Mouse (Mus musculus): ENCODE data around the gene Plxdc1. TPM values are rescaled to one million over a fixed set of nuclear protein-coding genes. Genes with fewer than 3 reads are reported as not detected.
A peak's percentile ranks its signal among the peaks of the same experiment; 100 is the strongest.

Gene Plxdc1
- polyA plus RNA-seq, 1 experiment from 2014 or later, result 2.8 TPM

GRCm38 (mm10) chr11:98019883-98020610 lies 33.8 kb upstream of the Plxdc1 start:
- peak overlapping the region; percentile 21 for H3K4me3 ChIP-seq (ENCODE audit: low read length)
- no peaks in the 10 kb centered on the region for H3K27me3 ChIP-seq (replicated peaks; ENCODE audit: control insufficient read depth, insufficient read depth, low read length)
- 18% methylated on average over 8 of the region's 8 CpGs for WGBS
- H3K36me3 ChIP-seq (ENCODE audit: control insufficient read depth, insufficient read depth, low read length), result peaks cover 23% of the 10 kb centered on the region
- H3K27ac ChIP-seq (ENCODE audit: low read depth, low read length), result peak overlapping the region; percentile 59
- peak overlapping the region; percentile 90 for H3K4me2 ChIP-seq (ENCODE audit: low read length)
- H3K9me3 ChIP-seq (ENCODE audit: control insufficient read depth, low read length), result no peaks in the 10 kb centered on the region
- ATAC-seq, result no peak
- peak overlapping the region; percentile 55 for H3K9ac ChIP-seq (ENCODE audit: low read depth, low read length)
- peaks cover 37% of the 10 kb centered on the region for H3K4me1 ChIP-seq (ENCODE audit: control insufficient read depth, insufficient read depth, low read depth, low read length)

- peak overlapping the region; percentile 7; the same call in 1 of the 2 replicates for H3K4me2 ChIP-seq (ENCODE audit: low read length)
- H3K4me1 ChIP-seq (ENCODE audit: control insufficient read depth, insufficient read depth, low read depth, low read length), result peaks cover 37% of the 10 kb centered on the region
- ATAC-seq, result no peak
- no peak overlapping the region for H3K4me3 ChIP-seq (ENCODE audit: low read length)
- no peaks in the 10 kb centered on the region for H3K27me3 ChIP-seq (replicated peaks; ENCODE audit: control insufficient read depth, insufficient read depth, low read length)
- WGBS, result 27% methylated on average over 10 of the region's 10 CpGs
- H3K9ac ChIP-seq (ENCODE audit: low read depth, low read length), result peak overlapping the region; percentile 55
- H3K9me3 ChIP-seq (ENCODE audit: control insufficient read depth, low read length), result no peaks in the 10 kb centered on the region
- H3K27ac ChIP-seq (ENCODE audit: low read depth, low read length), result no peak overlapping the region
- H3K36me3 ChIP-seq (ENCODE audit: control insufficient read depth, insufficient read depth, low read length), result peaks cover 29% of the 10 kb centered on the region
Observed at GRCm38 (mm10) chr11:98018858-98019641, 32.8 kb upstream of the Plxdc1 start.

- no peak for ATAC-seq
- peaks cover 34% of the 10 kb centered on the region for H3K4me1 ChIP-seq (ENCODE audit: control insufficient read depth, insufficient read depth, low read depth, low read length)
- H3K9me3 ChIP-seq (ENCODE audit: control insufficient read depth, low read length), result no peaks in the 10 kb centered on the region
- WGBS, result 68% methylated on average over 6 of the region's 6 CpGs
- no peak overlapping the region for H3K4me3 ChIP-seq (ENCODE audit: low read length)
- H3K4me2 ChIP-seq (ENCODE audit: low read length), result no peak overlapping the region
- no peak overlapping the region for H3K27ac ChIP-seq (ENCODE audit: low read depth, low read length)
- peaks cover 33% of the 10 kb centered on the region for H3K36me3 ChIP-seq (ENCODE audit: control insufficient read depth, insufficient read depth, low read length)
- no peaks in the 10 kb centered on the region for H3K27me3 ChIP-seq (replicated peaks; ENCODE audit: control insufficient read depth, insufficient read depth, low read length)
- H3K9ac ChIP-seq (ENCODE audit: low read depth, low read length), result no peak overlapping the region
Observed at GRCm38 (mm10) chr11:98018222-98018621, 32.0 kb upstream of the Plxdc1 start.

GRCm38 (mm10) chr11:98016824-98017223 lies 30.6 kb upstream of the Plxdc1 start:
- H3K36me3 ChIP-seq (ENCODE audit: control insufficient read depth, insufficient read depth, low read length), result peaks cover 35% of the 10 kb centered on the region
- no peaks in the 10 kb centered on the region for H3K9me3 ChIP-seq (ENCODE audit: control insufficient read depth, low read length)
- no peak overlapping the region for H3K4me2 ChIP-seq (ENCODE audit: low read length)
- no peak overlapping the region for H3K4me3 ChIP-seq (ENCODE audit: low read length)
- 78% methylated on average over 4 of the region's 4 CpGs for WGBS
- no peaks in the 10 kb centered on the region for H3K27me3 ChIP-seq (replicated peaks; ENCODE audit: control insufficient read depth, insufficient read depth, low read length)
- H3K27ac ChIP-seq (ENCODE audit: low read depth, low read length), result no peak overlapping the region
- H3K9ac ChIP-seq (ENCODE audit: low read depth, low read length), result no peak overlapping the region
- ATAC-seq, result no peak
- H3K4me1 ChIP-seq (ENCODE audit: control insufficient read depth, insufficient read depth, low read depth, low read length), result peaks cover 30% of the 10 kb centered on the region

GRCm38 (mm10) chr11:98016177-98016576 lies 29.9 kb upstream of the Plxdc1 start:
- Histone ChIP-seq H3K4me2 (ENCODE audit: low read length) (no peak overlapping the region), H3K27ac (ENCODE audit: low read depth, low read length) (no peak overlapping the region), H3K9ac (ENCODE audit: low read depth, low read length) (no peak overlapping the region), H3K27me3 (replicated peaks; ENCODE audit: control insufficient read depth, insufficient read depth, low read length) (no peaks in the 10 kb centered on the region), H3K9me3 (ENCODE audit: control insufficient read depth, low read length) (no peaks in the 10 kb centered on the region), H3K4me1 (ENCODE audit: control insufficient read depth, insufficient read depth, low read depth, low read length) (peaks cover 26% of the 10 kb centered on the region), H3K36me3 (ENCODE audit: control insufficient read depth, insufficient read depth, low read length) (peaks cover 37% of the 10 kb centered on the region), H3K4me3 (ENCODE audit: low read length) (no peak overlapping the region)
- no peak for ATAC-seq
- WGBS, result 93% methylated on average over 5 of the region's 5 CpGs

- 85% methylated on average over 10 of the region's 10 CpGs for WGBS
- H3K27me3 ChIP-seq (replicated peaks; ENCODE audit: control insufficient read depth, insufficient read depth, low read length), result no peaks in the 10 kb centered on the region
- no peak overlapping the region for H3K4me3 ChIP-seq (ENCODE audit: low read length)
- no peak overlapping the region for H3K9ac ChIP-seq (ENCODE audit: low read depth, low read length)
- H3K36me3 ChIP-seq (ENCODE audit: control insufficient read depth, insufficient read depth, low read length), result peaks cover 57% of the 10 kb centered on the region
- no peak overlapping the region for H3K4me2 ChIP-seq (ENCODE audit: low read length)
- no peaks in the 10 kb centered on the region for H3K9me3 ChIP-seq (ENCODE audit: control insufficient read depth, low read length)
- ATAC-seq, result no peak
- H3K27ac ChIP-seq (ENCODE audit: low read depth, low read length), result no peak overlapping the region
- H3K4me1 ChIP-seq (ENCODE audit: control insufficient read depth, insufficient read depth, low read depth, low read length), result no peaks in the 10 kb centered on the region
Observed at GRCm38 (mm10) chr11:98012831-98013230, 26.6 kb upstream of the Plxdc1 start.

GRCm38 (mm10) chr11:98011716-98012115 lies 25.5 kb upstream of the Plxdc1 start:
- no peak overlapping the region for H3K4me3 ChIP-seq (ENCODE audit: low read length)
- no peak overlapping the region for H3K4me2 ChIP-seq (ENCODE audit: low read length)
- H3K9me3 ChIP-seq (ENCODE audit: control insufficient read depth, low read length), result no peaks in the 10 kb centered on the region
- H3K27me3 ChIP-seq (replicated peaks; ENCODE audit: control insufficient read depth, insufficient read depth, low read length), result no peaks in the 10 kb centered on the region
- H3K36me3 ChIP-seq (ENCODE audit: control insufficient read depth, insufficient read depth, low read length), result peaks cover 50% of the 10 kb centered on the region
- no peaks in the 10 kb centered on the region for H3K4me1 ChIP-seq (ENCODE audit: control insufficient read depth, insufficient read depth, low read depth, low read length)
- WGBS, result 68% methylated on average over 9 of the region's 9 CpGs
- H3K9ac ChIP-seq (ENCODE audit: low read depth, low read length), result no peak overlapping the region
- no peak overlapping the region for H3K27ac ChIP-seq (ENCODE audit: low read depth, low read length)
- no peak for ATAC-seq

- 80% methylated on average over 11 of the region's 11 CpGs for WGBS
- ATAC-seq, result no peak
Observed at GRCm38 (mm10) chr11:98008087-98008486, 21.8 kb upstream of the Plxdc1 start.

GRCm38 (mm10) chr11:98005686-98006085 lies 19.4 kb upstream of the Plxdc1 start:
- Histone ChIP-seq H3K27ac (ENCODE audit: low read depth, low read length) (no peak overlapping the region), H3K4me1 (ENCODE audit: control insufficient read depth, insufficient read depth, low read depth, low read length) (peaks cover 3% of the 10 kb centered on the region), H3K36me3 (ENCODE audit: control insufficient read depth, insufficient read depth, low read length) (peaks cover 39% of the 10 kb centered on the region), H3K9me3 (ENCODE audit: control insufficient read depth, low read length) (no peaks in the 10 kb centered on the region), H3K4me3 (ENCODE audit: low read length) (no peak overlapping the region), H3K9ac (ENCODE audit: low read depth, low read length) (no peak overlapping the region), H3K27me3 (replicated peaks; ENCODE audit: control insufficient read depth, insufficient read depth, low read length) (no peaks in the 10 kb centered on the region), H3K4me2 (ENCODE audit: low read length) (no peak overlapping the region)
- no peak for ATAC-seq
- WGBS, result 87% methylated on average over 10 of the region's 10 CpGs

More at GRCm38 (mm10) chr11:98008087-98008486, 21.8 kb upstream of the Plxdc1 start:
- Histone ChIP-seq H3K36me3 (ENCODE audit: control insufficient read depth, insufficient read depth, low read length) (peaks cover 46% of the 10 kb centered on the region), H3K4me2 (ENCODE audit: low read length) (no peak overlapping the region), H3K4me3 (ENCODE audit: low read length) (no peak overlapping the region), H3K4me1 (ENCODE audit: control insufficient read depth, insufficient read depth, low read depth, low read length) (no peaks in the 10 kb centered on the region; the same call in 1 of the 2 replicates), H3K27me3 (replicated peaks; ENCODE audit: control insufficient read depth, insufficient read depth, low read length) (no peaks in the 10 kb centered on the region), H3K9ac (ENCODE audit: low read depth, low read length) (no peak overlapping the region), H3K9me3 (ENCODE audit: control insufficient read depth, low read length) (no peaks in the 10 kb centered on the region), H3K27ac (ENCODE audit: low read depth, low read length) (no peak overlapping the region)
